In the genomic region with DNA sequence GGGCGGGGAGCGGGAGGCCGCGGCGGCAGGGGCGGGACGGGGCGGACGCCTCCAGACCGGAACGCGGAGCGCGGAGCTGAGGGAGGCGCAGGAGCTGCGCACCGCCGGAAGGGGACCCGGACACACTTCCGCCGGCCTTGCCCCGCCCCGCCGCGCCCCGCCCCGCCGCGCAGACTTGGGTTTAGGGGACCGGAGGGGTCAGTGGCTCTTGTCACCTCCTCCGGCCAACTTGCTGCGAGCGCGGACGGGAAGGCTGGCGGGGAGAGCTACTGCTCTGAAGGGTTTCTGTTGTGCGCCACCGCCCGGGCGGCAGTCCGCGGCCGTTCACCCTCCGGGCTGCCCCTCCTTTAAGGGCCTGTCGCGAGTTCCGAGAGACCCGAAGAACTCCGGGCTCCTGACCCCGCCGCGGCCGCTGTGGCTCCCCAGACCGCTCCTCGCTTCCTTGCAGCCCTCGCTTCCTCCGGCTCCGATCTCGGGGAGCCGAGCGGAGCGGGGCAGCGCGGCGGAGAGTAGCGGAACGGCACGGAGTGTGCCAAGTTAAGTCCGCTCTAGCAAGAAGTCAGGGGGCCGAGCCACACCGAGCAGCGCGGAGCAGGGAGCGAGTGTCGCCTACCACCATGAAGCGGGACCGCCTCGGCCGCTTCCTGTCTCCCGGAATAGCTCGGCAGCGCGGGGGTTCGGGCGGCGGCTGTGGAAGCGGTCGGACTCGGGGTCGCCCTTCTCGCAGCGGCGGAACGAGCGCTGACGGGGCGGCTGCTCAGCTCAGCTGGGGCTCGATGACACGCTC, we compare ENCODE assay signal across 8 mouse cellular contexts. TPM values are rescaled to one million over a fixed set of nuclear protein-coding genes. Genes with fewer than 3 reads are reported as not detected.
DNase-seq lines count a peak whose midpoint lies in the region; ATAC-seq and TF ChIP-seq lines count a peak whose summit lies in the region.

TSS of gene Zfp276 (plus strand) at position 97 of the 787 bp plus-strand sequence.
TSS of gene Vps9d1 (minus strand) at position 250 of the 787 bp plus-strand sequence.

- H3K79me2 ChIP-seq in heart, adult 2 months (replicated peaks; ENCODE audit: control insufficient read depth, insufficient read depth, low read length), result no peaks in the 10 kb centered on the region

- peaks cover 22% of the 10 kb centered on the region for H3K4me1 ChIP-seq in embryonic facial prominence, embryonic 13.5 days
- H3K4me1 ChIP-seq in heart, adult 2 months (ENCODE audit: control insufficient read depth, insufficient read depth, low read length), result peaks cover 3% of the 10 kb centered on the region
- H3K4me1 ChIP-seq in limb, embryonic 15.5 days, result peaks cover 35% of the 10 kb centered on the region
- peaks cover 11% of the 10 kb centered on the region; the same call in 1 of the 2 replicates for H3K4me1 ChIP-seq in midbrain, postnatal 0 days (ENCODE audit: insufficient read depth, low read length)

- H3K4me2 ChIP-seq in embryonic facial prominence, embryonic 13.5 days, result peak within 1 kb of the TSS; percentile 80
- peak within 1 kb of the TSS; percentile 92 for H3K4me2 ChIP-seq in limb, embryonic 15.5 days
- H3K4me2 ChIP-seq in midbrain, postnatal 0 days (ENCODE audit: low read depth, low read length, poor library complexity, severe bottlenecking), result peak within 1 kb of the TSS; percentile 89

- peak within 1 kb of the TSS; percentile 91 for H3K9ac ChIP-seq in embryonic facial prominence, embryonic 13.5 days
- peak within 1 kb of the TSS; percentile 98 for H3K9ac ChIP-seq in heart, adult 2 months (ENCODE audit: low read depth, low read length)
- peak within 1 kb of the TSS; percentile 98 for H3K9ac ChIP-seq in limb, embryonic 15.5 days
- peak within 1 kb of the TSS; percentile 98 for H3K9ac ChIP-seq in midbrain, postnatal 0 days (replicated peaks; ENCODE audit: low read length, poor library complexity, severe bottlenecking)

- peak; percentile 63 for TF ChIP-seq POLR2A in heart, adult 2 months (IDR thresholded peaks at IDR 0.05; ENCODE audit: insufficient read depth, low read depth, low read length)

- under 1% methylated on average over 97 of the region's 99 CpGs for WGBS in embryonic facial prominence, embryonic 13.5 days
- under 1% methylated on average over 94 of the region's 99 CpGs for WGBS in heart, adult 2 months
- under 1% methylated on average over 75 of the region's 99 CpGs for WGBS in limb, embryonic 15.5 days
- WGBS in midbrain, postnatal 0 days, result under 1% methylated on average over 85 of the region's 99 CpGs

- peaks cover 65% of the 10 kb centered on the region for H3K36me3 ChIP-seq in embryonic facial prominence, embryonic 13.5 days
- no peaks in the 10 kb centered on the region for H3K36me3 ChIP-seq in heart, adult 2 months (ENCODE audit: control insufficient read depth, insufficient read depth, low read length)
- peaks cover 64% of the 10 kb centered on the region for H3K36me3 ChIP-seq in limb, embryonic 15.5 days
- H3K36me3 ChIP-seq in midbrain, postnatal 0 days (ENCODE audit: insufficient read depth, low read length), result peaks cover 45% of the 10 kb centered on the region

- peak within 1 kb of the TSS; percentile 80 for H3K27ac ChIP-seq in embryonic facial prominence, embryonic 13.5 days
- H3K27ac ChIP-seq in heart, adult 2 months, result peak within 1 kb of the TSS; percentile 95
- peak within 1 kb of the TSS; percentile 90 for H3K27ac ChIP-seq in limb, embryonic 15.5 days
- H3K27ac ChIP-seq in midbrain, postnatal 0 days (ENCODE audit: low read depth, low read length), result peak within 1 kb of the TSS; percentile 90

- intact Hi-C loops in heart, adult 2 months (cut with DNase I), result loop anchor here (2.0 to 5.0 kb wide), 3 partner anchors 41 to 118 kb away; partner anchors contain the start of genes Chmp1a, Fanca, Spata33 and Tcf25

- no peaks in the 10 kb centered on the region for H3K9me3 ChIP-seq in embryonic facial prominence, embryonic 13.5 days
- H3K9me3 ChIP-seq in limb, embryonic 15.5 days, result no peaks in the 10 kb centered on the region
- no peaks in the 10 kb centered on the region for H3K9me3 ChIP-seq in midbrain, postnatal 0 days (ENCODE audit: low read length)

- ATAC-seq in embryonic facial prominence, embryonic 13.5 days (ENCODE audit: insufficient number of reproducible peaks, insufficient read depth, low FRiP score, low TSS enrichment, low read depth), result peak; percentile 89
- peak; percentile 91 for ATAC-seq in limb, embryonic 15.5 days (ENCODE audit: insufficient number of reproducible peaks, low FRiP score, low TSS enrichment, low read depth)
- ATAC-seq in midbrain, postnatal 0 days (ENCODE audit: low FRiP score), result peak; percentile 94

- no peak for TF ChIP-seq CTCF in heart, adult 2 months (IDR thresholded peaks at IDR 0.05)
- TF ChIP-seq CTCF in midbrain, postnatal 0 days (IDR thresholded peaks at IDR 0.05), result no peak

- no peaks in the 10 kb centered on the region for H3K27me3 ChIP-seq in embryonic facial prominence, embryonic 13.5 days
- H3K27me3 ChIP-seq in heart, adult 2 months (ENCODE audit: control insufficient read depth, insufficient read depth, low read length), result no peaks in the 10 kb centered on the region
- no peaks in the 10 kb centered on the region for H3K27me3 ChIP-seq in limb, embryonic 15.5 days
- H3K27me3 ChIP-seq in midbrain, postnatal 0 days (ENCODE audit: insufficient read depth, low read length), result no peaks in the 10 kb centered on the region

- no peak for TF ChIP-seq EP300 in heart, adult 2 months (IDR thresholded peaks at IDR 0.05; ENCODE audit: insufficient read depth, low read depth, low read length)

- peak; percentile 92 for DNase-seq in A20 (ENCODE audit: low read depth, low spot score)
- DNase-seq in adrenal gland, postnatal 4 days (ENCODE audit: low spot score in 2 of 2), result peak; percentile 83 to 84
- DNase-seq in heart, adult 2 months, result peak; percentile 90 to 92
- DNase-seq in kidney, adult 8-10 months, result peak; percentile 73 to 82
- DNase-seq in midbrain, postnatal 0 days (ENCODE audit: low spot score), result peak; percentile 88
- peak; percentile 78 to 84 for DNase-seq in spleen, postnatal 14 days (ENCODE audit: low spot score in 2 of 2)

- peak within 1 kb of the TSS; percentile 99 for H3K4me3 ChIP-seq in embryonic facial prominence, embryonic 13.5 days
- peak within 1 kb of the TSS; percentile 85 for H3K4me3 ChIP-seq in heart, adult 2 months
- H3K4me3 ChIP-seq in limb, embryonic 15.5 days, result peak within 1 kb of the TSS; percentile 94
- peak within 1 kb of the TSS; percentile 97 for H3K4me3 ChIP-seq in midbrain, postnatal 0 days (ENCODE audit: low read depth, low read length)

RNA-seq across cellular contexts. Expression of gene Zfp276, which starts in this region (rescaled TPM):
- 10 to 100 TPM; 28.3 to 30.1 TPM for total RNA-seq in adrenal gland, postnatal 4 days (2021)
- 27.0 and 29.3 TPM in 2 replicates for polyA plus RNA-seq in embryonic facial prominence, embryonic 13.5 days (2015; fragmentation: Nextera tagmentation; extraction: Ambion mirVana)
- 10 to 100 TPM in 1 of 2 experiments, 1 to 10 TPM in 1; 9.3 to 11.2 TPM for total RNA-seq in heart, adult 2 months (2021)
- 16.1 and 20.5 TPM in 2 replicates for polyA plus RNA-seq in heart, adult 2 months (2012; rRNA removed)
- 25.4 and 28.4 TPM in 2 replicates for polyA plus RNA-seq in limb, embryonic 15.5 days (2015; fragmentation: Nextera tagmentation; extraction: Ambion mirVana)
- 37.9 and 42.1 TPM in 2 replicates for total RNA-seq in midbrain, postnatal 0 days (2014; rRNA removed)
- 15.4 and 17.8 TPM in 2 replicates for polyA plus RNA-seq in midbrain, postnatal 0 days (2015; fragmentation: Nextera tagmentation; extraction: Ambion mirVana)

RNA-seq across cellular contexts. Expression of gene Vps9d1, which starts in this region (rescaled TPM):
- 10 to 100 TPM; 33.8 to 46.6 TPM for total RNA-seq in adrenal gland, postnatal 4 days (2021)
- polyA plus RNA-seq in embryonic facial prominence, embryonic 13.5 days (2015; fragmentation: Nextera tagmentation; extraction: Ambion mirVana), result 32.6 and 33.3 TPM in 2 replicates
- 10 to 100 TPM; 22.6 to 34.3 TPM for total RNA-seq in heart, adult 2 months (2021)
- 44.0 and 52.1 TPM in 2 replicates for polyA plus RNA-seq in heart, adult 2 months (2012; rRNA removed)
- 27.2 and 29.4 TPM in 2 replicates for polyA plus RNA-seq in limb, embryonic 15.5 days (2015; fragmentation: Nextera tagmentation; extraction: Ambion mirVana)
- total RNA-seq in midbrain, postnatal 0 days (2014; rRNA removed), result 77.4 and 88.9 TPM in 2 replicates
- 66.1 and 70.7 TPM in 2 replicates for polyA plus RNA-seq in midbrain, postnatal 0 days (2015; fragmentation: Nextera tagmentation; extraction: Ambion mirVana)

Comparison
In these comparisons a context has a peak if more than half of its experiments do, and no peak if none do; other contexts are left out.
1. Peak in every context shown above with its lines: DNase-seq, ATAC-seq, H3K4me3 ChIP-seq and H3K27ac ChIP-seq.